Mouse (Mus musculus) midbrain, postnatal 0 days (tissue): ENCODE results near the gene Cox14. TPM values are rescaled to one million over a fixed set of nuclear protein-coding genes. Genes with fewer than 3 reads are reported as not detected.

Experiments used
- ATAC-seq: fragments of 200-750 bp; cut with Nextera tagmentation; 2 replicates; pipeline ENCODE4 v1.8.0; 2017; ENCODE audit warnings: moderate number of reproducible peaks, mild to moderate bottlenecking, moderate TSS enrichment, moderate library complexity; ENCODE audit not compliant: low FRiP score
- DNase-seq: peaks from one replicate; pipeline ENCODE4 v3.0.0-alpha.2; 2015; ENCODE audit warnings: low spot score
- H3K27ac ChIP-seq: fragments of 300-500 bp; sonication (generic); 2 replicates; pipeline ENCODE4 v1.5.1; 2014; ENCODE audit warnings: low read depth, mild to moderate bottlenecking, low read length, mixed read lengths
- H3K27me3 ChIP-seq: fragments of 300-500 bp; sonication (generic); 2 replicates; pipeline ENCODE4 v1.6.1; 2014; ENCODE audit warnings: low read length, control low read depth, mixed read lengths; ENCODE audit not compliant: insufficient read depth
- H3K36me3 ChIP-seq: fragments of 300-500 bp; sonication (generic); 2 replicates; pipeline ENCODE4 v1.6.1; 2014; ENCODE audit warnings: low read length, control low read depth, mixed read lengths; ENCODE audit not compliant: insufficient read depth
- H3K4me1 ChIP-seq: fragments of 300-500 bp; sonication (generic); 2 replicates; pipeline ENCODE4 v1.6.1; 2014; ENCODE audit warnings: mild to moderate bottlenecking, control low read depth, antibody characterized with exemption, low read length, mixed read lengths; ENCODE audit not compliant: insufficient read depth
- H3K4me2 ChIP-seq: fragments of 300-500 bp; sonication (generic); 2 replicates; pipeline ENCODE4 v1.6.1; 2014; ENCODE audit warnings: low read depth, mild to moderate bottlenecking, low read length, mixed read lengths; ENCODE audit not compliant: poor library complexity, severe bottlenecking
- H3K4me3 ChIP-seq: fragments of 300-500 bp; sonication (generic); 2 replicates; pipeline ENCODE4 v1.5.1; 2014; ENCODE audit warnings: low read depth, mild to moderate bottlenecking, low read length, moderate library complexity
- H3K9ac ChIP-seq: fragments of 300-500 bp; sonication (generic); replicated peaks from 2 replicates; pipeline ENCODE4 v1.6.1; 2014; ENCODE audit warnings: mild to moderate bottlenecking, low read length, moderate library complexity, mixed read lengths; ENCODE audit not compliant: poor library complexity, severe bottlenecking
- H3K9me3 ChIP-seq: fragments of 300-500 bp; sonication (generic); 2 replicates; pipeline ENCODE4 v1.6.1; 2016; ENCODE audit warnings: low read length, control low read depth
- CTCF ChIP-seq: IDR thresholded peaks from 2 replicates; pipeline ENCODE4 v1.5.1; 2016; ENCODE audit warnings: antibody characterized with exemption, mild to moderate bottlenecking
- WGBS: fragments of 180-500 bp; shearing (Covaris S2); extraction: QIAGEN DNeasy Blood & Tissue Kit; methylation state at CpG from one replicate; pipeline ENCODE4 v1.1.7; 2014; 5-methylcytosine and 5-hydroxymethylcytosine counted together
- polyA plus RNA-seq: library from polyadenylated mRNA; unstranded; fragments of >200 nt; fragmentation: Nextera tagmentation; extraction: Ambion mirVana; gene quantifications from 2 replicates; pipeline ENCODE4 v1.2.1, GENCODE M21; 2015
- total RNA-seq: library from RNA; depleted of rRNA; stranded (reverse); fragments of >200 nt; gene quantifications from 2 replicates; pipeline ENCODE4 v1.2.3, GENCODE M21; 2014

Cox14 gene
- total and polyA plus RNA-seq, 2 experiments from 2014 or later: 67.2 to 165 TPM

DNA sequence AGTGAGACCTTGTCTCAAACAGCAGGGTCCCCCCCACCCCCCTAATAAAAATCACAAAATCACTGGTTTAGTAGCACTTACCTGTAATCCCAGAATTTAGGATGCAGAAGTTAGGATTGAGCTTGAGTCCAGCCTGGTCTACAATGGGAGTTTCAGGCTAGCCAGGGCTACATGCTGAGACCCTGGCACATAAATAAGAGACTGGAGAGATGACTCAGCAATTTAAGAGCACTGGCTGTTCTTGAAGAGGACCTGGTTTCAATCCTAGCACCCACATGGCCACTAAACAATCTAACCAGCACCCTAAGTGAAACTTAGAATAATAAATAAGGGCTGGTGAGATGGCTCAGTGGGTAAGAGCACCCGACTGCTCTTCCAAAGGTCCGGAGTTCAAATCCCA lies 5.7 kb downstream of the Cox14 start:
- no peak overlapping the region for H3K4me3 ChIP-seq
- H3K27ac ChIP-seq: no peak overlapping the region
- no peak for TF ChIP-seq CTCF
- H3K27me3 ChIP-seq: no peaks in the 10 kb centered on the region
- WGBS: 95% methylated on average over 2 of the region's 2 CpGs
- DNase-seq (no peak), ATAC-seq (no peak)
- H3K9ac ChIP-seq: no peak overlapping the region
- H3K4me1 ChIP-seq: peaks cover 3% of the 10 kb centered on the region; the same call in 1 of the 2 replicates
- H3K9me3 ChIP-seq: no peaks in the 10 kb centered on the region
- H3K4me2 ChIP-seq: no peak overlapping the region
- H3K36me3 ChIP-seq: peaks cover 13% of the 10 kb centered on the region

DNA sequence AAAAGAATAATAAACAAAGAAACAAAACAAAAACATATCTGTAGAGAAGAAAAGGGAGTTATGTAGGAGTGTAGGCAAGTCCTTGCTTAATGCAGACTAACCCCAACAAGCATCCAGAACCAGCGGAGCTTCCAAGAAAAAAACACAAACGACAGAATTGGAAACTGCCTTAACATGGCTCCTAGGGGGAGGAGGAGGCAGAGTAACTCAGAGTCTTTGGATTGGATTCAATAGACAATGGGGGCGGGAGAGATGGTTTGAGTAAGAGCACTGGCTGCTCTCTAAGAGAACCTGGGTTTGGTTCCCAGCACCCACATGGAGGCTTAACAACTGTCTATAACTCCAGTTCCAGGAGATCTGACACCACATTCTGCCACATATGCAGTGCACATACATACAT lies 6.3 kb downstream of the Cox14 start:
- no peak for DNase-seq

GRCm38 (mm10) chr15:99733186-99733585 lies 7.8 kb downstream of the Cox14 start:
- TF ChIP-seq CTCF: no peak
- Histone ChIP-seq H3K4me3 (no peak overlapping the region), H3K9ac (no peak overlapping the region), H3K4me1 (no peaks in the 10 kb centered on the region), H3K4me2 (no peak overlapping the region), H3K27ac (no peak overlapping the region), H3K9me3 (no peaks in the 10 kb centered on the region), H3K36me3 (peaks cover 27% of the 10 kb centered on the region), H3K27me3 (no peaks in the 10 kb centered on the region)
- ATAC-seq (no peak), DNase-seq (no peak)
- WGBS: over 99% methylated on average over 5 of the region's 5 CpGs

More for the DNA sequence above, 6.3 kb downstream of the Cox14 start:
- no peaks in the 10 kb centered on the region for H3K4me1 ChIP-seq
- H3K36me3 ChIP-seq: peaks cover 18% of the 10 kb centered on the region
- 93% methylated on average over 3 of the region's 3 CpGs for WGBS
- no peaks in the 10 kb centered on the region for H3K9me3 ChIP-seq
- H3K9ac ChIP-seq: no peak overlapping the region
- H3K4me2 ChIP-seq: no peak overlapping the region
- H3K27me3 ChIP-seq: no peaks in the 10 kb centered on the region
- no peak for TF ChIP-seq CTCF
- ATAC-seq: no peak
- H3K27ac ChIP-seq: no peak overlapping the region
- H3K4me3 ChIP-seq: no peak overlapping the region

GRCm38 (mm10) chr15:99735631-99736030 lies 10.2 kb downstream of the Cox14 start:
- Histone ChIP-seq H3K4me3 (no peak overlapping the region), H3K4me2 (no peak overlapping the region), H3K27me3 (no peaks in the 10 kb centered on the region), H3K4me1 (no peaks in the 10 kb centered on the region), H3K27ac (no peak overlapping the region), H3K9me3 (no peaks in the 10 kb centered on the region), H3K9ac (no peak overlapping the region), H3K36me3 (peaks cover 44% of the 10 kb centered on the region)
- TF ChIP-seq CTCF: no peak
- ATAC-seq: no peak
- 93% methylated on average over 2 of the region's 2 CpGs for WGBS
- DNase-seq: no peak

GRCm38 (mm10) chr15:99736675-99737074 lies 11.3 kb downstream of the Cox14 start:
- ATAC-seq: no peak

GRCm38 (mm10) chr15:99740229-99740628 lies 14.8 kb downstream of the Cox14 start:
- Histone ChIP-seq H3K36me3 (peaks cover 53% of the 10 kb centered on the region), H3K4me3 (no peak overlapping the region), H3K27ac (no peak overlapping the region), H3K27me3 (no peaks in the 10 kb centered on the region), H3K4me1 (no peaks in the 10 kb centered on the region), H3K9me3 (no peaks in the 10 kb centered on the region), H3K4me2 (no peak overlapping the region), H3K9ac (no peak overlapping the region)
- ATAC-seq (no peak), DNase-seq (no peak)
- 94% methylated on average over 4 of the region's 4 CpGs for WGBS
- TF ChIP-seq CTCF: no peak

More at GRCm38 (mm10) chr15:99736675-99737074, 11.3 kb downstream of the Cox14 start:
- H3K4me3 ChIP-seq: no peak overlapping the region
- H3K9me3 ChIP-seq: no peaks in the 10 kb centered on the region
- H3K36me3 ChIP-seq: peaks cover 44% of the 10 kb centered on the region
- H3K4me2 ChIP-seq: no peak overlapping the region
- H3K4me1 ChIP-seq: no peaks in the 10 kb centered on the region
- H3K27ac ChIP-seq: no peak overlapping the region
- 92% methylated on average over 11 of the region's 11 CpGs for WGBS
- DNase-seq: no peak
- no peak overlapping the region for H3K9ac ChIP-seq
- H3K27me3 ChIP-seq: no peaks in the 10 kb centered on the region
- no peak for TF ChIP-seq CTCF
